Mouse (Mus musculus): Measurements from ENCODE around the gene Slc25a10. TPM values are rescaled to one million over a fixed set of nuclear protein-coding genes. Genes with fewer than 3 reads are reported as not detected.

Slc25a10 gene
- 23.1 and 24.8 TPM in 2 replicates for polyA plus RNA-seq (2015; fragmentation: Nextera tagmentation; extraction: Ambion mirVana)

- H3K4me3 ChIP-seq (ENCODE audit: low read depth, low read length), result peak within 1 kb of the TSS; percentile 91
- no peaks in the 10 kb centered on the region for H3K27me3 ChIP-seq (ENCODE audit: control insufficient read depth, insufficient read depth, low read depth, low read length)
- H3K9ac ChIP-seq (ENCODE audit: low read depth, low read length), result peak within 1 kb of the TSS; percentile 84
- no peaks in the 10 kb centered on the region for H3K9me3 ChIP-seq (replicated peaks; ENCODE audit: control insufficient read depth, low read length, poor library complexity, severe bottlenecking)
- H3K4me2 ChIP-seq (ENCODE audit: low read length), result peak within 1 kb of the TSS; percentile 96
- H3K4me1 ChIP-seq (ENCODE audit: control insufficient read depth, insufficient read depth, low read length), result peaks cover 29% of the 10 kb centered on the region
- peak; percentile 88 for ATAC-seq
- peak within 1 kb of the TSS; percentile 74 for H3K27ac ChIP-seq (ENCODE audit: low read length)
- WGBS, result 0% methylated on average over 35 of the region's 35 CpGs
- H3K36me3 ChIP-seq (ENCODE audit: control insufficient read depth, insufficient read depth, low read length), result peaks cover 20% of the 10 kb centered on the region
These were observed at the start of gene Slc25a10 for GRCm38 (mm10) chr11:120491317-120492023. Gene Slc25a10 (plus strand): TSS chr11:120491840.

DNA sequence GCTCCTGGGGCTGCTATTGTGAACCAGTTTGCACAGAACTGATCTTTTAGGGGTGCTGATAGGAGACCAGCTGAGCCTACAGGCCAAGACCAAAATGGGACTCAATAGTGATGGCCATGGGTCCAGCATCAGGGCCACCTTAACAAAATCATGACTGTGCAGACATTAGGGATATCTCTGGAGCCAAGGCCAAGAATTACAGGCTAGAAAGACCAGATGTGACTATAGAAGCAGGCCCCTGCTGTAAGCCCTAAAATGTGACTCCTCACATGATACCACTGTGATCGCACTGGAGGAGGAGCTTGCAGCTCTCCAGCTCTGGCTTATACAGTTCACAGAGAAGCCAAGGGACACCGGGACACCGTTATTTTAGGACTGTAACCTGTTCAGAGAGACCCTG, 49.3 kb upstream of the Slc25a10 start, which contains the start of gene Tspan10:
TSS of gene Tspan10 (plus strand) at position 301 of the 400 bp plus-strand sequence.
- Histone ChIP-seq H3K36me3 (ENCODE audit: control insufficient read depth, insufficient read depth, low read length) (no peaks in the 10 kb centered on the region), H3K4me3 (ENCODE audit: low read depth, low read length) (no peak within 1 kb of the TSS), H3K4me1 (ENCODE audit: control insufficient read depth, insufficient read depth, low read length) (no peaks in the 10 kb centered on the region), H3K9me3 (replicated peaks; ENCODE audit: control insufficient read depth, low read length, poor library complexity, severe bottlenecking) (no peaks in the 10 kb centered on the region), H3K4me2 (ENCODE audit: low read length) (no peak within 1 kb of the TSS), H3K27me3 (ENCODE audit: control insufficient read depth, insufficient read depth, low read depth, low read length) (no peaks in the 10 kb centered on the region), H3K9ac (ENCODE audit: low read depth, low read length) (no peak within 1 kb of the TSS), H3K27ac (ENCODE audit: low read length) (no peak within 1 kb of the TSS)
- ATAC-seq, result no peak
- WGBS, result 86% methylated on average over 3 of the region's 3 CpGs

DNA sequence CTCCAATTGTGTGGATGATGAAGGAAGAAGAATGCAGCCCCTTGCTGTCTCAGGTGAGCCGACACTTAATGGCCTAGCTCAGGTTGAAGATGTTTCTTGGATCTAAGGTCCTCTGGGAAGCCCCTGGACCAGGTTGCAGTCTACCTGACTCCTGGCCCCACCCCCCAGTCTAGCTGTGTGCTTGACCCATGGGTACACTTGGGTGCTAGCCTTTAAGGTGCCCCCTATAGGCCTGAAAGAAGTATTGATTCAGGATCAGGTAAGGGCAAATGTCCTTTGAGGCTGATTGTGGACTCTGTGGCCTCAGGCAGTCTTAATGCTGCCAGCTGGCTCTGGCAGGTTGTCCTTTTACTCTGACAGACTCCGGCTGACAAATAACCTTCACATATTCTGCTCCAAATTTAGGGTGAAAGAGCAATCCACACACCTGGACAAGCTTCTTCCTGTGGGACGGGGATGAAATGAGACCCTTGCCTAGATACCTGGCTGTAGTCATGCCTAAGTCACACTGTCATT, 48.8 kb upstream of the Slc25a10 start:
- no peak overlapping the region for H3K4me2 ChIP-seq (ENCODE audit: low read length)
- no peaks in the 10 kb centered on the region for H3K4me1 ChIP-seq (ENCODE audit: control insufficient read depth, insufficient read depth, low read length)
- no peaks in the 10 kb centered on the region for H3K36me3 ChIP-seq (ENCODE audit: control insufficient read depth, insufficient read depth, low read length)
- no peaks in the 10 kb centered on the region for H3K27me3 ChIP-seq (ENCODE audit: control insufficient read depth, insufficient read depth, low read depth, low read length)
- WGBS, result 91% methylated on average over 3 of the region's 3 CpGs
- ATAC-seq, result no peak
- no peak overlapping the region for H3K9ac ChIP-seq (ENCODE audit: low read depth, low read length)
- no peak overlapping the region for H3K4me3 ChIP-seq (ENCODE audit: low read depth, low read length)
- H3K9me3 ChIP-seq (replicated peaks; ENCODE audit: control insufficient read depth, low read length, poor library complexity, severe bottlenecking), result no peaks in the 10 kb centered on the region
- H3K27ac ChIP-seq (ENCODE audit: low read length), result no peak overlapping the region

GRCm38 (mm10) chr11:120444106-120444505, 47.5 kb upstream of the Slc25a10 start:
- H3K4me1 ChIP-seq (ENCODE audit: control insufficient read depth, insufficient read depth, low read length), result no peaks in the 10 kb centered on the region
- no peak for ATAC-seq
- WGBS, result 78% methylated on average over 6 of the region's 6 CpGs

GRCm38 (mm10) chr11:120445475-120445874, 46.2 kb upstream of the Slc25a10 start:
- no peak overlapping the region for H3K9ac ChIP-seq (ENCODE audit: low read depth, low read length)
- no peaks in the 10 kb centered on the region for H3K4me1 ChIP-seq (ENCODE audit: control insufficient read depth, insufficient read depth, low read length)
- WGBS, result 86% methylated on average over 3 of the region's 3 CpGs
- no peaks in the 10 kb centered on the region for H3K9me3 ChIP-seq (replicated peaks; ENCODE audit: control insufficient read depth, low read length, poor library complexity, severe bottlenecking)
- no peak overlapping the region for H3K4me3 ChIP-seq (ENCODE audit: low read depth, low read length)
- H3K27me3 ChIP-seq (ENCODE audit: control insufficient read depth, insufficient read depth, low read depth, low read length), result no peaks in the 10 kb centered on the region
- no peak overlapping the region for H3K27ac ChIP-seq (ENCODE audit: low read length)
- no peaks in the 10 kb centered on the region for H3K36me3 ChIP-seq (ENCODE audit: control insufficient read depth, insufficient read depth, low read length)
- no peak overlapping the region for H3K4me2 ChIP-seq (ENCODE audit: low read length)
- ATAC-seq, result no peak

More at GRCm38 (mm10) chr11:120444106-120444505, 47.5 kb upstream of the Slc25a10 start:
- Histone ChIP-seq H3K27ac (ENCODE audit: low read length) (no peak overlapping the region), H3K9ac (ENCODE audit: low read depth, low read length) (no peak overlapping the region), H3K4me3 (ENCODE audit: low read depth, low read length) (no peak overlapping the region), H3K4me2 (ENCODE audit: low read length) (no peak overlapping the region), H3K27me3 (ENCODE audit: control insufficient read depth, insufficient read depth, low read depth, low read length) (no peaks in the 10 kb centered on the region), H3K9me3 (replicated peaks; ENCODE audit: control insufficient read depth, low read length, poor library complexity, severe bottlenecking) (no peaks in the 10 kb centered on the region), H3K36me3 (ENCODE audit: control insufficient read depth, insufficient read depth, low read length) (no peaks in the 10 kb centered on the region)

- Histone ChIP-seq H3K27ac (ENCODE audit: low read length) (no peak overlapping the region), H3K4me1 (ENCODE audit: control insufficient read depth, insufficient read depth, low read length) (no peaks in the 10 kb centered on the region), H3K4me2 (ENCODE audit: low read length) (no peak overlapping the region), H3K27me3 (ENCODE audit: control insufficient read depth, insufficient read depth, low read depth, low read length) (no peaks in the 10 kb centered on the region), H3K9ac (ENCODE audit: low read depth, low read length) (no peak overlapping the region), H3K9me3 (replicated peaks; ENCODE audit: control insufficient read depth, low read length, poor library complexity, severe bottlenecking) (no peaks in the 10 kb centered on the region), H3K36me3 (ENCODE audit: control insufficient read depth, insufficient read depth, low read length) (no peaks in the 10 kb centered on the region), H3K4me3 (ENCODE audit: low read depth, low read length) (no peak overlapping the region)
- WGBS, result 77% methylated on average over 7 of the region's 7 CpGs
- no peak for ATAC-seq
These were observed 44.5 kb upstream of the Slc25a10 start for GRCm38 (mm10) chr11:120447179-120447578.

DNA sequence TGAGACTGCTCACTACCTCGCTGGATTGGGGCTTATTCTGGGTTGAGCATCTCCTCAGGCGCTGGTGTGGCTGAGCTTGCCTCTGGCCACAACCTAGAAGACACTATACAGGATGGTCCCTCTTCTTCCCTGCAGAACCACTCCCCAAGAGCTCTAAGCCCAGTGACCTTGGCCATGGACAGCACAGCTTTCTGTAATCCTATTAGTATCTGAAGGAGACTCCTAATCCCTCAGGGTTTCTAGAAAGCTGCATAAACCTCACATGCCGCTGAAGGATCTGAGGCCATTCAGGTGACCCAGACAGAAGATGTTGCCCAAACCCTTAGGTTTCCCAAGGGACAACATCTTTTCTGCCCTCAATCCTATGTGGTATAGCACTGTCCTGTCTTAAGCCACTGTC, 39.4 kb upstream of the Slc25a10 start:
- Histone ChIP-seq H3K4me3 (ENCODE audit: low read depth, low read length) (no peak overlapping the region), H3K27me3 (ENCODE audit: control insufficient read depth, insufficient read depth, low read depth, low read length) (no peaks in the 10 kb centered on the region), H3K36me3 (ENCODE audit: control insufficient read depth, insufficient read depth, low read length) (no peaks in the 10 kb centered on the region), H3K27ac (ENCODE audit: low read length) (no peak overlapping the region), H3K9me3 (replicated peaks; ENCODE audit: control insufficient read depth, low read length, poor library complexity, severe bottlenecking) (no peaks in the 10 kb centered on the region), H3K4me2 (ENCODE audit: low read length) (no peak overlapping the region), H3K9ac (ENCODE audit: low read depth, low read length) (no peak overlapping the region), H3K4me1 (ENCODE audit: control insufficient read depth, insufficient read depth, low read length) (peaks cover 5% of the 10 kb centered on the region)
- no peak for ATAC-seq
- 67% methylated on average over 3 of the region's 3 CpGs for WGBS

GRCm38 (mm10) chr11:120453306-120453705, 38.3 kb upstream of the Slc25a10 start, which contains the start of gene Pde6g:
Gene Pde6g (minus strand): TSS chr11:120453500.
- WGBS, result 86% methylated on average over 4 of the region's 4 CpGs
- no peaks in the 10 kb centered on the region for H3K27me3 ChIP-seq (ENCODE audit: control insufficient read depth, insufficient read depth, low read depth, low read length)
- no peak for ATAC-seq

GRCm38 (mm10) chr11:120454965-120455364, 36.7 kb upstream of the Slc25a10 start:
- Histone ChIP-seq H3K27me3 (ENCODE audit: control insufficient read depth, insufficient read depth, low read depth, low read length) (no peaks in the 10 kb centered on the region), H3K27ac (ENCODE audit: low read length) (no peak overlapping the region), H3K9me3 (replicated peaks; ENCODE audit: control insufficient read depth, low read length, poor library complexity, severe bottlenecking) (no peaks in the 10 kb centered on the region), H3K36me3 (ENCODE audit: control insufficient read depth, insufficient read depth, low read length) (no peaks in the 10 kb centered on the region), H3K4me1 (ENCODE audit: control insufficient read depth, insufficient read depth, low read length) (peaks cover 20% of the 10 kb centered on the region), H3K9ac (ENCODE audit: low read depth, low read length) (no peak overlapping the region), H3K4me3 (ENCODE audit: low read depth, low read length) (no peak overlapping the region), H3K4me2 (ENCODE audit: low read length) (no peak overlapping the region)
- ATAC-seq, result no peak
- WGBS, result 95% methylated on average over 4 of the region's 4 CpGs

More at GRCm38 (mm10) chr11:120453306-120453705, 38.3 kb upstream of the Slc25a10 start, which contains the start of gene Pde6g:
- Histone ChIP-seq H3K9ac (ENCODE audit: low read depth, low read length) (no peak within 1 kb of the TSS), H3K4me1 (ENCODE audit: control insufficient read depth, insufficient read depth, low read length) (peaks cover 8% of the 10 kb centered on the region), H3K9me3 (replicated peaks; ENCODE audit: control insufficient read depth, low read length, poor library complexity, severe bottlenecking) (no peaks in the 10 kb centered on the region), H3K36me3 (ENCODE audit: control insufficient read depth, insufficient read depth, low read length) (no peaks in the 10 kb centered on the region), H3K4me3 (ENCODE audit: low read depth, low read length) (no peak within 1 kb of the TSS), H3K4me2 (ENCODE audit: low read length) (no peak within 1 kb of the TSS), H3K27ac (ENCODE audit: low read length) (no peak within 1 kb of the TSS)

Data from midbrain, embryonic 16.5 days (tissue).